Mouse (Mus musculus) kidney, adult 2 months (tissue): ENCODE measurements at regions not wholly inside any gene's neighbourhood (a gene's known extent, or its start where the extent isn't known, plus 50 kb on each side); places are given as distances from the start of the nearest gene placed in this dataset.

Experiments
- DNase-seq: peaks from one replicate; pipeline ENCODE4 v3.0.0; 2021
- H3K27ac ChIP-seq: fragments of 200-500 bp; 2 replicates; pipeline ENCODE4 v1.5.1; 2012; ENCODE audit warnings: low read depth, low read length, control low read depth, inconsistent platforms; ENCODE audit not compliant: insufficient read depth
- H3K27me3 ChIP-seq: fragments of 200-500 bp; replicated peaks from 2 replicates; pipeline ENCODE4 v1.6.1; 2012; ENCODE audit warnings: mild to moderate bottlenecking, moderate library complexity, low read length, inconsistent platforms; ENCODE audit not compliant: control insufficient read depth, insufficient read depth
- H3K36me3 ChIP-seq: fragments of 200-500 bp; 2 replicates; pipeline ENCODE4 v1.6.1; 2012; ENCODE audit warnings: mild to moderate bottlenecking, moderate library complexity, low read length, inconsistent platforms; ENCODE audit not compliant: control insufficient read depth, insufficient read depth
- H3K4me1 ChIP-seq: fragments of 200-500 bp; 2 replicates; pipeline ENCODE4 v1.6.1; 2011; ENCODE audit warnings: low read length; ENCODE audit not compliant: control insufficient read depth, insufficient read depth
- H3K4me3 ChIP-seq: fragments of 200-500 bp; 2 replicates; pipeline ENCODE4 v1.5.1; 2011; ENCODE audit warnings: mild to moderate bottlenecking, low read depth, low read length, control low read depth; ENCODE audit not compliant: insufficient read depth
- CTCF ChIP-seq: fragments of 200-500 bp; conservative IDR thresholded peaks from 2 replicates; pipeline ENCODE4 v1.5.1; 2011; ENCODE audit warnings: low read depth, mild to moderate bottlenecking, control low read depth, low read length, moderate library complexity, mixed read lengths; ENCODE audit not compliant: insufficient read depth, insufficient read length
- POLR2A ChIP-seq: fragments of 200-500 bp; IDR thresholded peaks from one replicate; pipeline ENCODE4 v1.6.1; 2011; ENCODE audit warnings: low read depth, low read length, control low read depth
- WGBS: fragments of 180-500 bp; shearing (Covaris S2); methylation state at CpG from one replicate; pipeline ENCODE4 v1.1.7; 2018; 5-methylcytosine and 5-hydroxymethylcytosine counted together

GRCm38 (mm10) chr13:38878718-38879669 lies 81.7 kb downstream of the Slc35b3 start:
- H3K4me1 ChIP-seq, result no peaks in the 10 kb centered on the region
- 85% methylated on average over 7 of the region's 7 CpGs for WGBS
- no peak overlapping the region for H3K4me3 ChIP-seq
- no peaks in the 10 kb centered on the region for H3K27me3 ChIP-seq
- H3K27ac ChIP-seq, result no peak overlapping the region
- no peaks in the 10 kb centered on the region for H3K36me3 ChIP-seq
- no peak for TF ChIP-seq POLR2A
- TF ChIP-seq CTCF, result no peak
- DNase-seq, result no peak

DNA sequence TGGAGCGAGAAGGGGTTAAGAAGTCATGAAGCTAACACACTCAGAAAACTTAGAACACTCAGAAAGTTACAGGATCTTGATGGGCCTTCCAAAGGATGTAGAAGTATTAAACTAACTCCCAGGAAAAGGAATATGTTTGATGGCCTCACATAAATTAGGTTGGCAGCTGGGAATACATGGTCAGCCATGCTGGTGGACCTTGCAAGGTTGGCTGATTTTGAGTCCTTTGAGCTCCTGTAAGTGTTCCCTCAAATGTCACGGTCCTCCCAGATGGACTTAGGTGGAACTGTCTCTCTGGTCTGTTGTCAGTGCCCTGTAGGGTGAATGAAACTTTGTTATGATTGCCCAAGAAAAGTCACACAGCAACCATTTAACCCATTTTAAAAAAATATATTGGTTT lies 84.8 kb downstream of the Slc35b3 start:
- H3K27ac ChIP-seq, result no peak overlapping the region
- H3K4me3 ChIP-seq, result no peak overlapping the region
- H3K27me3 ChIP-seq, result no peaks in the 10 kb centered on the region
- WGBS, result 54% methylated on average over 2 of the region's 2 CpGs
- TF ChIP-seq POLR2A (no peak), CTCF (no peak)
- H3K4me1 ChIP-seq, result no peaks in the 10 kb centered on the region
- no peak for DNase-seq
- no peaks in the 10 kb centered on the region for H3K36me3 ChIP-seq

DNA sequence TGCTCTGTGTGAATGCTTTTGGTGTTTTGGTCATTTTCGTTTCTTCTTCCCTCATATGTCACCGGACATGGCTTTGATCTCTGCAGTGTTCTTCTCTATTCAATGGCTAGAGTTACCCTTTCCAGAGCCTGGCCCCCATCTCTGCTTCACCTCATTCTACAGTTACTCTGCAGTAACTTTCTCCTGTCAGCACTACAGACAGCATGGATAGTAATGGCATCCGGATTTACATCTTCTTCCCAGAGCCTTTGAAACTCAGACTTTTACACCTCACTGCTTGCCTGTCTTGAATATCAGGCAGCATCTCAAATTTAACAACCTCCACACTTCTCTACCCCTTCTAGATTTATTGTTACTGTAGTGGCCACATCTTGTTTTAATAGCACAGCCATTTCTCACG lies 96.7 kb downstream of the Slc35b3 start:
- Histone ChIP-seq H3K4me3 (no peak overlapping the region), H3K27ac (no peak overlapping the region), H3K4me1 (no peaks in the 10 kb centered on the region), H3K27me3 (no peaks in the 10 kb centered on the region), H3K36me3 (no peaks in the 10 kb centered on the region)
- DNase-seq, result no peak
- TF ChIP-seq POLR2A (no peak), CTCF (no peak)
- WGBS, result 34% methylated on average over 4 of the region's 4 CpGs

- Histone ChIP-seq H3K4me1 (no peaks in the 10 kb centered on the region), H3K36me3 (no peaks in the 10 kb centered on the region), H3K4me3 (no peak overlapping the region), H3K27me3 (no peaks in the 10 kb centered on the region), H3K27ac (no peak overlapping the region)
- no peak for DNase-seq
- TF ChIP-seq POLR2A (no peak), CTCF (no peak)
- WGBS, result 40% methylated on average over 3 of the region's 3 CpGs
These were observed 104.9 kb downstream of the Slc35b3 start for GRCm38 (mm10) chr13:38855742-38856141.

DNA sequence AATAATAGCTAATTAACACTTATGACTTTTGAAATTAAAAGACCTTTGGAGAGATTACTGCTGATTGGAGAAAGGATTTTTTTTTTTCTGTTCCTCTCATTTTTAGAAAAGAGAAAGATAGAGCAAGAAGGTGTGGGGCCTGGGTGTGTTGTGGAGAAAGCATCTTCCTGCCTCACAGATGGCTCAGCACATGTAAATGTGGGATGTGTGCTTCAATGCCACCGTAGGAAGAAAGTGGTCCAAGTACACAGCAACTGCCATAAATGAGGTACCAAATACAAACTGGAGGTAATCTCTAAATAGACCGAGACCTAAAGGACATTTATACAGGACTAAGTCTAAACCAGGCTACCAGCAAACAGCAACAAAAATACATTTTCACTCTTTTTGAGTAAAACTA lies 105.7 kb downstream of the Slc35b3 start:
- Histone ChIP-seq H3K36me3 (no peaks in the 10 kb centered on the region), H3K4me3 (no peak overlapping the region), H3K4me1 (no peaks in the 10 kb centered on the region), H3K27me3 (no peaks in the 10 kb centered on the region), H3K27ac (no peak overlapping the region)
- TF ChIP-seq CTCF (no peak), POLR2A (no peak)
- WGBS, result 83% methylated on average over 2 of the region's 2 CpGs
- no peak for DNase-seq

DNA sequence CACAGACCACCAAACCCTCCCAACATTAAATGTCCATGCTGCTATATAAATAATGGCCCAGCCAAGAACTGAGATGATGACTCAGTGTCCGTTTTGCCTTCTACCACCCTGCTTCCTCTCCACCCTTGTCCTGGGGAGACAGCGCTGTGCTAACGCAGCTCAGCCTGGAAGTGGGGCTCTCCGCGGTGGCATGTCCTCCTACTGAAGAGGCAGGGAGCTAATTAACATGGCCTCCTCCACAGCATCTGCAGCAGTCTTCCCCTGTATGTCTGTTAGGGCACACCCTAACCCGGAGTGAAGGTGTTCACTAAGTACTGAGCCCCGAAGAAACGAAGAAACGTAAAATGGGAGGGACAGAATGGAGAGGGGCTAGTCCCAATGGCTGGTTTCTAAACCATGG lies 107.8 kb downstream of the Slc35b3 start:
- 58% methylated on average over 9 of the region's 9 CpGs for WGBS
- H3K4me1 ChIP-seq, result no peaks in the 10 kb centered on the region

DNA sequence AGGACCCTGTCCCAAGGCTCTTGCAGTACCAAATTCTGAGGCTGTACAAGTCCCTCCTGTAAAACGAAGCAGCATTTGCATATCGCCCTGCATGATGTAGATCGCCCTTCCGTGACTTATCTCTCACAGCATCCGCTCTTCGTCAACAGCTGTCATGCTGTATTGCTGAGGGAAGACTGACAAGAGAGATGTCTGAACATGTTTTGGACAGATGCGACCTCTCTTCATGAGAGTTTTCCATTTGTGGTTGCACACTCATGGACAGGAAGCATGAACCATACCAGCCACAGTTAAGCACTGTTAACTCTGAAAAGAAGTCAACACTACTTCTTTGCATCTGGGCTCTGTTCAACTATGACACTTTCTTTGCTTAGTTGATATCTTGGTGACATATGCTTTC lies 108.9 kb downstream of the Slc35b3 start:
- WGBS, result 87% methylated on average over 7 of the region's 7 CpGs
- Histone ChIP-seq H3K4me1 (no peaks in the 10 kb centered on the region), H3K27ac (no peak overlapping the region), H3K36me3 (no peaks in the 10 kb centered on the region), H3K4me3 (no peak overlapping the region), H3K27me3 (no peaks in the 10 kb centered on the region)
- DNase-seq, result no peak
- TF ChIP-seq CTCF (no peak), POLR2A (no peak)

More for the DNA sequence above, 107.8 kb downstream of the Slc35b3 start:
- TF ChIP-seq POLR2A (no peak), CTCF (no peak)
- Histone ChIP-seq H3K4me3 (no peak overlapping the region), H3K27ac (no peak overlapping the region), H3K36me3 (no peaks in the 10 kb centered on the region), H3K27me3 (no peaks in the 10 kb centered on the region)
- DNase-seq, result no peak
